Mouse (Mus musculus): ENCODE results near the gene Olfr486.
"Not testable (repeated sequence)": the region's sequence is repeated elsewhere in the genome, so short reads cannot be mapped to it uniquely, and the experiment has no call there.

The Olfr486 gene

DNA sequence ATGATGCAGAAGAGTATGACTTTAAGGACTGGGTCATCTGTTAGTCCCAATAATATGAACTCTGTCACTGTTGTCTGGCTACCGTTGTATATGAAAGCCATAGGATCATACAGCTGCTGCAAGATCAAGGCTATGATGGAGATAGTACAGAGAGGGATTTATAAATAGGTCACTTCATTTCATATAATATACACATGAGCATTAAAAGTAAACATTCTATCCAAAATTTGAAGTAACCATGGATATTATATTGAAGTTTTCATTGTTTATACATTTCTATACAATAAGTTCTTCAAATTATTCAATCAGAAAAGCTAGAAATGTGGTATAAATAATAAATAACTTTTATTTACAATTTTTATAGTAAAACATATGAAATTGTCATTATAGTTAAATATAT is at the start of gene Olfr486:
Gene Olfr486 (minus strand): TSS at position 101 of the 400 bp plus-strand sequence.
- not testable (repeated sequence) for DNase-seq (ENCODE audit: extremely low read depth, low read depth)

DNA sequence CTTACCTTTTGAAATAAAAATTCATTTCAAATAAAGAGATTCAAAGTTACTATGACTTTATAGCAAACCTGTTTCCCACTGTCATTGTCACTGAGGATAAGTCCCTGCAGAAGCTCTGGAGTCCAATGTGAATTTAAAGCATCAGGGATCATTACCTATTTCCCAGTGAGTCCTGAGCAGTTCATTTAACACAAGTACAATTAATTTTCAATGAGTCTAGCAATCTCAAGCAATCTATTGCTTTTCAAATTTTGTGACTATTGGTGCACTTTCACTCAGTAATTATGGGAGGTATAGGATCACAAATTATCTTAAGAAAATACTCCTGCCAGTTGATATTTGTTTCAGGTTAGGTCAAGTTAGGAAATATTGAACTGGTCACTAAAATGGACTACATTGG is 42.0 kb upstream of the Olfr486 start, which contains the start of gene Olfr487:
Gene Olfr487 (minus strand): TSS at position 101 of the 400 bp plus-strand sequence.
- not testable (repeated sequence) for DNase-seq (ENCODE audit: extremely low read depth, low read depth)

DNA sequence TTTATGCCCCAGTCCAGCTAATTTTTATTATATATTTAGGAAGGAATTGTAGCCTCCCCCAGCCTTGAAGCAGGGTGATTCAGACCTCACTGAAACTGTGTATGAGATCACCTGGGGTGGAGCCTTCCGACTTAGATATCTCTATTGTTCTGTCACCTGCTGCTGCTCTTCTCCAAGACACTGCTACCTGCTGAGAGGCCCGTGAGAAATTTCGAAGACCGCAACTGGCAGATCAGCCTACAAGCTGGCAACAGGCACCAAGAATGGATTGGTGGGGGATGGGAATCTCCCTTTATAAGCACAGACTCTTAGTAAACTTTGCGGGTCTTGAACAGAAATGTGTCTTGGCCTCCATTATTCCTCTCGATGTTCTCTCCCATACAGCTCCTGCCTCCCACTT is 24.4 kb upstream of the Olfr486 start:
- no peak for DNase-seq (ENCODE audit: extremely low read depth, low read depth)

DNA sequence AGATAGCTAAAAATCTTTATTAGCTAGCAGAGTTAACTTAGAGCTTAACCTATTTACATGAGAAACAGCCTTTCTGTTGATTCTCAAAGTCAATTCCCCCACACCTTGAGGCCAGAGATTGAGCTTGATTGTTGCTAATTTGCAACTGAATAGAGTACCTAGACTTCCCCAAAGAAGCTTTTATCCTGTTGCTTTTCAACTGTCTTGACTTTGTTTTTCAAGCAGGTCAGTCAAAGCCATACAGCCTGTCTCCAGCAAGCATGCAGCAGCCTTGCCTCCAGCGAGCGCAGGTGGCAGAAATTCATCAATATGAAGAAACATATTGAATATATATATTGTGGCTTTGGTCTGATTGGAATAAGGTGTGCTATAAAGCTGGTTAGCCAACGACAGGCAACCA is 23.8 kb upstream of the Olfr486 start:
- DNase-seq (ENCODE audit: extremely low read depth, low read depth): not testable (repeated sequence)

DNA sequence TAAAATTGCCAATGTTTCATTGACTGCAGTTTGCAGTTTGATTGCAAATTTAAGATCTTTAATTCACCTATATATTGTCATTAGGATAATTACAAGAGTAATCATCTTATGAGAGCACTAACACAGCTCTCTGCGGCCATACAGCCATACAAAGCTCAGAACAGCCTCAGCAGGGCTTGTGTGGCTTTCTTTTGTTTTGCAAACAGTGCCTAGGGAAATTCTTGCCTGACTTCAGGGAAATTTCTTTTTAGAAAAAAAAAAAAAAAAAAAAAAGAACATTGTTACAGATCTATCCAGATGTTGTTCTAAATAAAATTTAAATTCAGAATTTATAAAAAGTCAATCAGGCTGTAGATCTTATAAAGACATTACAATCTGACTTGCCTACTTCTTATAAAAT is 20.2 kb upstream of the Olfr486 start:
- DNase-seq (ENCODE audit: extremely low read depth, low read depth): not testable (repeated sequence)

DNA sequence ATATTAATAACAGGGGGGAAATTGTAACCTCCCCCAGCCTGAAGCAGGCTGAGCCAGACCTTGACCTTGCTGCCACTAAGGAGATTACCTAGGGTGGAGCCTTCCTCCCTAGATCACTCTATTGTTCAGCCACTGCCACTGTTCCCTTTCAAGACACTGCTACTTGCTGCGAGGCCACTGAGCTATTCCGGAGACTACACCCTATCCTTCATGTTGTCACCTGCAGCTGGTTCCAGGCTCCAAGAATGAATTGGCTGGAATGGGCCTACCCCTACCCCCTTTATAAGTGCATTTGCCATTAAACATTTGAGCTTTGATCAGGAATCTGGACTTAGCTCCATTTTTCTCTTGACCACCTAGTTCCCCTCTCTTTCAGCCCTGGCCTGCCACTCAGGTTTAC is 18.7 kb upstream of the Olfr486 start:
- DNase-seq (ENCODE audit: extremely low read depth, low read depth): not testable (repeated sequence)

DNA sequence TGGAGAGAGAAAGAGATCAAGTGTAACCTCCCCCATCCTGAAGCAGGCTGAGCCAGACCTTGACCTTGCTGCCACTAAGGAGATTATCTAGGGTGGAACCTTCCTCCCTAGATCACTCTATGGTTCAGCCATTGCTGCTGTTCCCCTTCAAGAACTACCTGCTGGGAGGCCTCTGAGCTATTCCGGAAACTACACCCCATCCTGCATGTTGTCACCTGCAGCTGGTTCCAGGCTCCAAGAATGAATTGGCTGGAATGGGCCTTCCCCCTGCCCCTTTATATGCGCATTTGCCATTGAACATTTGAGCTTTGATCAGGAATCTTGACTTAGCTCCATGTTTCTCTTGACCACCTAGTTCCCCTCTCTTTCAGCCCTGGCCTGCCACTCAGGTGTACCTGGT is 12.7 kb upstream of the Olfr486 start:
- DNase-seq (ENCODE audit: extremely low read depth, low read depth): not testable (repeated sequence)

DNA sequence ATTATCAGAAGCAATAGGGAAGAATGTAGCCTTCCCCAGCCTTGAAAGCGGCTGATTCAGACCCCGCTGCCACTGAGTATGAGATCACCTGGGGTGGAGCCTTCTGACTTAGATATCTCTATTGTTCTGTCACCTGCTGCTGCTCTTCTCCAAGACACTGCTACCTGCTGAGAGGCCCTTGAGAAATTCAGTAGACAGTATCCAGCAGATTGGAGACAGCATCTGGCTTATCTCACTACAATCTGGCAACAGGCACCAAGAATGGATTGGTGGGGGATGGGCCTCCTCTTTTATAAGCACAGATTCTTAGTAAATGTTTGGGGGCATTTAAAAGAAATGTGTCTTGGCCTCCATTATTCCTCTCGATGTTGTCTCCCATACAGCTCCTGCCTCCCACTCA is 11.9 kb upstream of the Olfr486 start:
- not testable (repeated sequence) for DNase-seq (ENCODE audit: extremely low read depth, low read depth)

DNA sequence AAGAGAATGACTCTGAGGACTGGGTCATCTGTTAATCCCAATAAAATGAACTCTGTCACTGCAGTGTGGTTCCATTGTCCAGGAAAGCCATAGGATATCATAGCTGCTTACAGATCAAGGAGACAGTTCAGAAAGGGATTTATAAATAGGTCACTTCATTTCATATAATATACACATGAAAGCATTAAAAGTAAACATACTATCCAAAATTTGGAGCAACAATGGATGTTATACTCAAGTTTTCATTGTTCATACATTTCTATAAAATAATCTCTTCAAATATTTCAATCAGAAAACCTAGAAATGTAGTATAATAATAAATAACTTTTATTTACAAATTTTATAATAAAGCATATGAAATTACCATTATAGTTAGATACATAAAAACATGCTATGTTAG is 12.8 kb downstream of the Olfr486 start, which contains the start of gene Olfr485:
Gene Olfr485 (minus strand): TSS at position 101 of the 400 bp plus-strand sequence.
- no peak for DNase-seq (ENCODE audit: extremely low read depth, low read depth)

DNA sequence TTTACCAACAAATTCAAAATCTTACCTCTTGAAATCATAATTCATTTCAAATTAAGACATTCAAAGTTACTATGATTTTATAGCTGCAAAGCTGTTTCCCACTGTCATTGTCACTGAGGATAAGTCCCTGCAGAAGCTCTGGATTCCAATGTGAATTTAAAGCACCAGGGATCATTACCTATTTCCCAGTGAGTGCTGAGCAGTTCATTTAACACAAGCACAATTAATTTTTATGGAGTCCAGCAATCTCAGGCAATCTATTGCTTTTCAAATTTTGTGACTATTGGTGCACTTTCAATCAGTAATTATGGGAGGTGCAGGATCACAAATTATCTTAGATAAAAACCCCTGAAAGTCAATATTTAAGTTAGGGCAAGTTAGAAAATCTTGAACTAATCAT is 45.2 kb downstream of the Olfr486 start, which contains the start of gene Olfr484:
Gene Olfr484 (minus strand): TSS at position 101 of the 400 bp plus-strand sequence.
- DNase-seq (ENCODE audit: extremely low read depth, low read depth): no peak
